Mouse (Mus musculus) lung, postnatal 0 days (tissue): ENCODE measurements around the gene Pcsk4. TPM values are rescaled to one million over a fixed set of nuclear protein-coding genes. Genes with fewer than 3 reads are reported as not detected.
A peak's percentile ranks its signal among the peaks of the same experiment; 100 is the strongest.

Experiments
- ATAC-seq: fragments of 200-750 bp; cut with Nextera tagmentation; 2 replicates; pipeline ENCODE4 v1.8.0; 2017; ENCODE audit warnings: moderate library complexity
- DNase-seq: peaks from one replicate; pipeline ENCODE4 v3.0.0-alpha.2; 2016; ENCODE audit warnings: low spot score
- H3K27ac ChIP-seq: fragments of 300-500 bp; sonication (generic); 2 replicates; pipeline ENCODE4 v1.5.1; 2014; ENCODE audit warnings: antibody characterized with exemption, mild to moderate bottlenecking, low read length, mixed read lengths
- H3K27me3 ChIP-seq: fragments of 300-500 bp; sonication (generic); replicated peaks from 2 replicates; pipeline ENCODE4 v1.6.1; 2014; ENCODE audit warnings: low read length, mixed read lengths; ENCODE audit not compliant: insufficient read depth
- H3K36me3 ChIP-seq: fragments of 300-500 bp; sonication (generic); 2 replicates; pipeline ENCODE4 v1.6.1; 2014; ENCODE audit warnings: low read length, mixed read lengths; ENCODE audit not compliant: insufficient read depth
- H3K4me1 ChIP-seq: fragments of 300-500 bp; sonication (generic); 2 replicates; pipeline ENCODE4 v1.6.1; 2014; ENCODE audit warnings: antibody characterized with exemption, low read depth, low read length, mixed read lengths; ENCODE audit not compliant: insufficient read depth
- H3K4me2 ChIP-seq: fragments of 300-500 bp; sonication (generic); replicated peaks from 2 replicates; pipeline ENCODE4 v1.6.1; 2014; ENCODE audit warnings: low read depth, mild to moderate bottlenecking, low read length, moderate library complexity, mixed read lengths
- H3K4me3 ChIP-seq: fragments of 300-500 bp; sonication (generic); 2 replicates; pipeline ENCODE4 v1.5.1; 2014; ENCODE audit warnings: low read depth, low read length
- H3K9ac ChIP-seq: fragments of 300-500 bp; sonication (generic); replicated peaks from 2 replicates; pipeline ENCODE4 v1.6.1; 2014; ENCODE audit warnings: low read depth, mild to moderate bottlenecking
- H3K9me3 ChIP-seq: fragments of 300-500 bp; sonication (generic); 2 replicates; pipeline ENCODE4 v1.6.1; 2016; ENCODE audit warnings: low read length, mixed read lengths
- CTCF ChIP-seq: IDR thresholded peaks from 2 replicates; pipeline ENCODE4 v1.5.1; 2016; ENCODE audit warnings: antibody characterized with exemption, mild to moderate bottlenecking
- EP300 ChIP-seq: IDR thresholded peaks from 2 replicates; pipeline ENCODE4 v1.6.1; 2016; ENCODE audit warnings: antibody characterized with exemption, mild to moderate bottlenecking, control low read depth
- WGBS: fragments of 180-500 bp; shearing (Covaris S2); extraction: QIAGEN DNeasy Blood & Tissue Kit; methylation state at CpG from one replicate; pipeline ENCODE4 v1.1.7; 2014; 5-methylcytosine and 5-hydroxymethylcytosine counted together
- polyA plus RNA-seq: library from polyadenylated mRNA; unstranded; fragments of >200 nt; fragmentation: Nextera tagmentation; extraction: Ambion mirVana; gene quantifications from 2 replicates; pipeline ENCODE4 v1.2.1, GENCODE M21; 2015

The Pcsk4 gene
- polyA plus RNA-seq, 1 experiment from 2014 or later, result 3.4 TPM

DNA sequence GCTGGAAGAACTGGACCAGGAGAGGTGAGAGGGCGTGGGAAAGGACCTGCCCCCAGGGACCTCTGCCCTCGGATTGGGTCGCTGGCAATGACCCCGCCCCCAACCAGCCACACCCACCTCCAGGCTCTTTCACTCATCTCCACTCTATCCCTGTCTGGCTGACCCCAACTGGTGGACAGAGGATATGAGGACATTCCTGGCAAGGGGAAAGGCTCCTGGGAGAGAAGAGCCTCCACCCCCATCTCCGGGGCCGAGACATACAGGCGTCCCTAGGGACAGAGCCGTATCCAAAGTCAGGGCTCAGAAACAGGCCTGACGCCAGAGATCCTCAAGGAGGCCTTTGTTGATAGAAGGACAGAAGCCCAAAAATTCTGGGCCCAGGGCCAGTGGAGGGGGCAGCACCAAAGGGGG lies 26.8 kb downstream of the Pcsk4 start:
- 0 out of 2 replicates have a peak overlapping the region, but pooled peaks have one; percentile 14 for H3K4me2 ChIP-seq
- ATAC-seq (peak; percentile 91), DNase-seq (peak; percentile 93)
- H3K27me3 ChIP-seq, result peaks cover 38% of the 10 kb centered on the region
- H3K36me3 ChIP-seq, result no peaks in the 10 kb centered on the region
- H3K9ac ChIP-seq, result no peak overlapping the region
- TF ChIP-seq CTCF (no peak; the same call in 1 of the 2 replicates), EP300 (peak; percentile 45; the same call in 1 of the 2 replicates)
- H3K4me1 ChIP-seq, result peaks cover 5% of the 10 kb centered on the region; the same call in 1 of the 2 replicates
- 5% methylated on average over 9 of the region's 9 CpGs for WGBS
- H3K9me3 ChIP-seq, result no peaks in the 10 kb centered on the region
- H3K27ac ChIP-seq, result peak overlapping the region; percentile 54
- H3K4me3 ChIP-seq, result no peak overlapping the region

GRCm38 (mm10) chr10:80302082-80302355 lies 27.3 kb downstream of the Pcsk4 start:
- Histone ChIP-seq H3K36me3 (no peaks in the 10 kb centered on the region), H3K4me2 (0 out of 2 replicates have a peak overlapping the region, but pooled peaks have one; percentile 14), H3K9me3 (no peaks in the 10 kb centered on the region), H3K4me1 (peaks cover 5% of the 10 kb centered on the region; the same call in 1 of the 2 replicates), H3K27me3 (peaks cover 41% of the 10 kb centered on the region), H3K4me3 (no peak overlapping the region), H3K27ac (peak overlapping the region; percentile 51; the same call in 1 of the 2 replicates), H3K9ac (no peak overlapping the region)
- DNase-seq (no peak), ATAC-seq (no peak)
- 36% methylated on average over 5 of the region's 5 CpGs for WGBS
- TF ChIP-seq EP300, result no peak
- no peak for TF ChIP-seq CTCF

GRCm38 (mm10) chr10:80301256-80302081 lies 27.8 kb downstream of the Pcsk4 start:
- WGBS, result 77% methylated on average over 10 of the region's 10 CpGs
- Histone ChIP-seq H3K9me3 (no peaks in the 10 kb centered on the region), H3K27ac (peak overlapping the region; percentile 51; the same call in 1 of the 2 replicates), H3K36me3 (no peaks in the 10 kb centered on the region), H3K27me3 (peaks cover 41% of the 10 kb centered on the region), H3K4me1 (peaks cover 5% of the 10 kb centered on the region; the same call in 1 of the 2 replicates), H3K4me3 (no peak overlapping the region), H3K4me2 (no peak overlapping the region), H3K9ac (no peak overlapping the region)
- TF ChIP-seq CTCF (no peak), EP300 (no peak)
- ATAC-seq (no peak), DNase-seq (peak; percentile 4)

DNA sequence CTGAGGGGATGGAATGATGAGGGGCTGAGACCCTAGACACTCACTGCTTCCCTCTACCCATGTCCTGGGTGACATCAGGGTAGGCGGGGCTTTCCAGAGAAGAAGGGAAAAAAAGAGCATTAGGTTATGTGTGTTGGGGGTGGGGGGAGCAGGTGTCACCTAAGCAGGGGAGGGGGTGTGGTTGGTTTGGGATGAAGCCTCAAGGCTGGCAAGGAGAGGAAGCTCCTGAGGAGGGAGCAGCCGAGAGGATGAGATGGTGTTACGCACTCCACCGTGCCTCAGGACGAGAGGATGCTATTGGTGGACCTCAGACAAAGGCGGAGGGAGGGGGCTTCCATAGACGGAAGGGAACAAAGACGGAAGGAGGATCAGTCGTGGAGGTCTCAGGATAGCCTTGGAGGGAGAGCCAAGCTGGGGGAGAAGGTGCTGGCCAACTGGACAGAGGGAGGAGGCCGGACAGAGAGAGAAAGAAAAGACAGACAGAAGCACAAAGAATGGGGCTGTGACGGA lies 28.6 kb downstream of the Pcsk4 start:
- DNase-seq (no peak), ATAC-seq (no peak)
- Histone ChIP-seq H3K4me1 (peaks cover 8% of the 10 kb centered on the region; the same call in 1 of the 2 replicates), H3K9me3 (no peaks in the 10 kb centered on the region), H3K36me3 (no peaks in the 10 kb centered on the region), H3K9ac (no peak overlapping the region), H3K4me2 (no peak overlapping the region), H3K27me3 (peaks cover 41% of the 10 kb centered on the region), H3K27ac (no peak overlapping the region), H3K4me3 (no peak overlapping the region)
- 37% methylated on average over 11 of the region's 11 CpGs for WGBS
- no peak for TF ChIP-seq CTCF
- TF ChIP-seq EP300, result no peak

GRCm38 (mm10) chr10:80299824-80300223 lies 29.5 kb downstream of the Pcsk4 start:
- no peak for ATAC-seq
- Histone ChIP-seq H3K4me2 (no peak overlapping the region), H3K9me3 (no peaks in the 10 kb centered on the region), H3K4me1 (peaks cover 8% of the 10 kb centered on the region; the same call in 1 of the 2 replicates), H3K9ac (no peak overlapping the region), H3K27ac (no peak overlapping the region), H3K4me3 (no peak overlapping the region), H3K36me3 (no peaks in the 10 kb centered on the region), H3K27me3 (peaks cover 39% of the 10 kb centered on the region)
- whole genome bisulfite sequencing, result 59% methylated on average over 10 of the region's 10 CpGs
- TF ChIP-seq EP300 (no peak), CTCF (no peak)
- no peak for DNase-seq

DNA sequence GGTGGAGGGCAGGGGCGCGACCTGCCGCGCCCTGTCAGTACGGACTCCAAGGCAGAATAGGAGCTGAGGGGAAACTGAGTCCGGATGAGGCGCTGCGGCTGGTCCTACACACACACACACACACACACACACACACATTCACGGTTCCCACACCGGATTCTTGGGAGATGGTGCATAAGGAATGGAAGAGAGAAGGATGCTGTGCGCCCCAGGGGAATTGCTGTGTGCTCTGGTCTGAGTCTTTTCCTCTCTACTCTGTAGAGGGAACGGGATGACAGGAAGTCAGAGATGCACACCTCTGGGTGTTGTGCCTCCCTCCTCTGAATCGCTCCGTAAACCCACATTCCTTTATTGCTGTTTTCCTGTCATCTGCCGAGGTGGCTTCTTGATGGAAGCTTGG lies 30.0 kb downstream of the Pcsk4 start:
- no peak overlapping the region for H3K27ac ChIP-seq
- H3K4me2 ChIP-seq, result no peak overlapping the region
- TF ChIP-seq CTCF (no peak), EP300 (no peak)
- no peak overlapping the region for H3K4me3 ChIP-seq
- peaks cover 8% of the 10 kb centered on the region; the same call in 1 of the 2 replicates for H3K4me1 ChIP-seq
- H3K9me3 ChIP-seq, result no peaks in the 10 kb centered on the region
- peaks cover 3% of the 10 kb centered on the region; the same call in 1 of the 2 replicates for H3K36me3 ChIP-seq
- H3K27me3 ChIP-seq, result peaks cover 34% of the 10 kb centered on the region
- H3K9ac ChIP-seq, result no peak overlapping the region
- no peak for DNase-seq
- no peak for ATAC-seq
- 11% methylated on average over 15 of the region's 15 CpGs for WGBS
